Mouse (Mus musculus) liver, postnatal 0 days (tissue): ENCODE data around the gene Usp15. TPM values are rescaled to one million over a fixed set of nuclear protein-coding genes. Genes with fewer than 3 reads are reported as not detected.

Source experiments
- ATAC-seq: fragments of 200-750 bp; cut with Nextera tagmentation; 2 replicates; pipeline ENCODE4 v1.8.0; 2017; ENCODE audit warnings: mild to moderate bottlenecking, moderate library complexity
- DNase-seq: peaks from one replicate; pipeline ENCODE4 v3.0.0-alpha.2; 2016
- H3K27ac ChIP-seq: fragments of 300-500 bp; sonication (generic); 2 replicates; pipeline ENCODE4 v1.5.1; 2014; ENCODE audit warnings: antibody characterized with exemption, moderate library complexity, mild to moderate bottlenecking, low read depth
- H3K27me3 ChIP-seq: fragments of 300-500 bp; sonication (generic); 2 replicates; pipeline ENCODE4 v1.6.1; 2014; ENCODE audit warnings: low read length, control low read depth, mixed read lengths; ENCODE audit not compliant: insufficient read depth
- H3K36me3 ChIP-seq: fragments of 300-500 bp; sonication (generic); replicated peaks from 2 replicates; pipeline ENCODE4 v1.6.1; 2014; ENCODE audit warnings: mild to moderate bottlenecking, control low read depth, low read length, moderate library complexity, mixed read lengths; ENCODE audit not compliant: insufficient read depth
- H3K4me1 ChIP-seq: fragments of 300-500 bp; sonication (generic); 2 replicates; pipeline ENCODE4 v1.6.1; 2014; ENCODE audit warnings: antibody characterized with exemption, mild to moderate bottlenecking, control low read depth; ENCODE audit not compliant: insufficient read depth
- H3K4me2 ChIP-seq: fragments of 300-500 bp; sonication (generic); 2 replicates; pipeline ENCODE4 v1.6.1; 2014; ENCODE audit warnings: low read depth, mild to moderate bottlenecking, low read length, moderate library complexity, mixed read lengths
- H3K4me3 ChIP-seq: fragments of 300-500 bp; sonication (generic); 2 replicates; pipeline ENCODE4 v1.5.1; 2014; ENCODE audit warnings: low read depth, low read length
- H3K9ac ChIP-seq: fragments of 300-500 bp; sonication (generic); replicated peaks from 2 replicates; pipeline ENCODE4 v1.6.1; 2014; ENCODE audit warnings: mild to moderate bottlenecking, moderate library complexity
- H3K9me3 ChIP-seq: fragments of 300-500 bp; sonication (generic); 2 replicates; pipeline ENCODE4 v1.6.1; 2016; ENCODE audit warnings: mild to moderate bottlenecking, control low read depth, low read length, mixed read lengths
- CTCF ChIP-seq: sonication (generic); IDR thresholded peaks from 2 replicates; pipeline ENCODE4 v1.5.1; 2016; ENCODE audit warnings: antibody characterized with exemption, low read depth
- EP300 ChIP-seq: IDR thresholded peaks from 2 replicates; pipeline ENCODE4 v1.6.1; 2016; ENCODE audit warnings: antibody characterized with exemption, low read depth, mild to moderate bottlenecking
- WGBS: fragments of 180-500 bp; shearing (Covaris S2); extraction: QIAGEN DNeasy Blood & Tissue Kit; methylation state at CpG from one replicate; pipeline ENCODE4 v1.1.7; 2014; ENCODE audit not compliant: insufficient replicate concordance; 5-methylcytosine and 5-hydroxymethylcytosine counted together
- polyA plus RNA-seq: library from polyadenylated mRNA; unstranded; fragments of >200 nt; fragmentation: Nextera tagmentation; extraction: Ambion mirVana; gene quantifications from 2 replicates; pipeline ENCODE4 v1.2.1, GENCODE M21; 2015

Gene Usp15
- polyA plus RNA-seq, 1 experiment from 2014 or later = 59.9 TPM

DNA sequence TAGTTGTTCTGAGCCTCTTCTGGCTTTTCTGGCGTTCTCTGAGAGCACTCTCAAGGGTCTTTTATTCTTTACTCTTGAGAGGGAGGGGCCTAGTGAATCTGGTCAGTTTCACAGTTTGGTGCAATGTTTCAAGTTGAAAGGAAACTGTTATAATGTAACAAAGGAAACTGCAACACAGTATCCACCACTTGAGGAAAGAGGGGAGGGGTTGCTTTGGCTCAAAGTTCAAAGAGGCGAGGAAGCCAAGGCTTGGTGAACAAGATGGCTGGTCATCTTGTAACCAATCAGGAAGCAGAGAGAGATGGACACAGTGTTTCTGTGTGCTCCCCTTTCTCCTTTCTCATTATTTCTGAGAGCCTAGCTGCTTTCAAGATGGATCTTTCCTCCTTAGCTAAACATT is 109.9 kb downstream of the Usp15 start:
- H3K27me3 ChIP-seq = no peaks in the 10 kb centered on the region
- H3K9ac ChIP-seq = no peak overlapping the region
- TF ChIP-seq CTCF (no peak), EP300 (no peak)
- no peak overlapping the region for H3K4me3 ChIP-seq
- no peak overlapping the region for H3K27ac ChIP-seq
- no peak overlapping the region for H3K4me2 ChIP-seq
- H3K36me3 ChIP-seq = no peaks in the 10 kb centered on the region
- WGBS = 77% methylated on average over 2 of the region's 2 CpGs
- H3K9me3 ChIP-seq = no peaks in the 10 kb centered on the region
- no peaks in the 10 kb centered on the region for H3K4me1 ChIP-seq
- DNase-seq (no peak), ATAC-seq (no peak)

DNA sequence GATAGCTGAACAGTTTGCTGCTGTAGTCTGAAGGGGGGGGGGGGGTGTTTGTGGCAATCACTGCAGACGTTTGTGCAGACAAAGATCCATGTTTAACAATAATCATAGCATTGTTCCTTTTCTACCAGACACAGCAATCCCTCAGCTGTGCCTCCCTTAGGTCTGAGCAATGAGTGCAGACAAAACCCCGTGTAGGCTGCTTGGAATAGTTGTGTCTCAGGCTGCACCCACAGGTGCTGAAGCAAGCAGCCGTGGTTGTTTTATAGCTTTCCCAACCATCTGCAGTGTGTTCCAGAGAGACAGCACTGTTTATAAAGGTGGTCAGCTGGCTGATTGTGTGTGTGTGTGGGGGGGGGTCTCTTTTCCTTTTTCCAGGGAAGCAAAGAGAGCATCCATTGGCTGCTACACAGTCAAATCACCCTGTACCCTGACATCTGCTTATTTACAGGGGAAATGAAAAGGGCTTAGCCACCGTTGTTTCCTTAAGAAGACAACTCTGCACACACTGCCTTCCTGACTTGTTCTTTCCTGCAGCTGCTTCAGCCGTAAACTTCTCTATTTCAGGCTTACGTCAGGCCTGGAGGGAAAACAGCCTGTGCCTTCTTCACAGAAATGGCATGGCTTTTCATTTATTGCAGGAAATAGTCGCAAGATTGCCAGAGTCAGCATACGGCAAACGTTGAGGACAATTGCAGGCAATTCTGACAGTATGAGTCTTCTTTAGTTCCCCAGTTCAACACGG is 111.7 kb downstream of the Usp15 start:
- Histone ChIP-seq H3K4me2 (no peak overlapping the region), H3K4me1 (no peaks in the 10 kb centered on the region), H3K9ac (no peak overlapping the region), H3K4me3 (no peak overlapping the region), H3K9me3 (no peaks in the 10 kb centered on the region), H3K27me3 (no peaks in the 10 kb centered on the region), H3K36me3 (no peaks in the 10 kb centered on the region), H3K27ac (peak overlapping the region; percentile 41; the same call in 1 of the 2 replicates)
- TF ChIP-seq CTCF = no peak
- TF ChIP-seq EP300 = no peak
- ATAC-seq (peak; percentile 54), DNase-seq (no peak)
- WGBS = 32% methylated on average over 10 of the region's 10 CpGs

DNA sequence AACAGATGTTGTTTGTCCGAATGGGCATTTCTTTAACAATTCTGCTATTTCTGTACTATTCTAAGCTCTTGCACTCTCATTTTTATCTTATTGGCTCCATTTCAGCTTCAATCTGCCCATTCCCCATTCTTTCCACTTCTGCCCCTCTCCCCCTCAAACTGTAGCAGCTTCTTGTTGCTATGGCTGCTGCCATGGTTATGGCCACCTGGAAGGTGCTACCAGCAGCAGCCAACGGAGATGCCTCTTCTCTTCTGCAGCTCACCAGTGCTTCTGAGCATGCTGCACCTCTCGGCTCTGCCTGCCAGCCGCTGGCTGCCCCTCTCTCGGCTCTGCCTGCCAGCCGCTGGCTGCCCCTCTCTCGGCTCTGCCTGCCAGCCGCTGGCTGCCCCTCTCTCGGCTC is 112.5 kb downstream of the Usp15 start:
- no peak overlapping the region for H3K4me3 ChIP-seq
- H3K27me3 ChIP-seq = no peaks in the 10 kb centered on the region
- ATAC-seq (no peak), DNase-seq (no peak)
- no peaks in the 10 kb centered on the region for H3K4me1 ChIP-seq
- H3K4me2 ChIP-seq = no peak overlapping the region
- H3K27ac ChIP-seq = no peak overlapping the region
- H3K9me3 ChIP-seq = no peaks in the 10 kb centered on the region
- TF ChIP-seq CTCF (no peak), EP300 (no peak)
- 76% methylated on average over 9 of the region's 9 CpGs for WGBS
- H3K9ac ChIP-seq = no peak overlapping the region
- no peaks in the 10 kb centered on the region for H3K36me3 ChIP-seq

DNA sequence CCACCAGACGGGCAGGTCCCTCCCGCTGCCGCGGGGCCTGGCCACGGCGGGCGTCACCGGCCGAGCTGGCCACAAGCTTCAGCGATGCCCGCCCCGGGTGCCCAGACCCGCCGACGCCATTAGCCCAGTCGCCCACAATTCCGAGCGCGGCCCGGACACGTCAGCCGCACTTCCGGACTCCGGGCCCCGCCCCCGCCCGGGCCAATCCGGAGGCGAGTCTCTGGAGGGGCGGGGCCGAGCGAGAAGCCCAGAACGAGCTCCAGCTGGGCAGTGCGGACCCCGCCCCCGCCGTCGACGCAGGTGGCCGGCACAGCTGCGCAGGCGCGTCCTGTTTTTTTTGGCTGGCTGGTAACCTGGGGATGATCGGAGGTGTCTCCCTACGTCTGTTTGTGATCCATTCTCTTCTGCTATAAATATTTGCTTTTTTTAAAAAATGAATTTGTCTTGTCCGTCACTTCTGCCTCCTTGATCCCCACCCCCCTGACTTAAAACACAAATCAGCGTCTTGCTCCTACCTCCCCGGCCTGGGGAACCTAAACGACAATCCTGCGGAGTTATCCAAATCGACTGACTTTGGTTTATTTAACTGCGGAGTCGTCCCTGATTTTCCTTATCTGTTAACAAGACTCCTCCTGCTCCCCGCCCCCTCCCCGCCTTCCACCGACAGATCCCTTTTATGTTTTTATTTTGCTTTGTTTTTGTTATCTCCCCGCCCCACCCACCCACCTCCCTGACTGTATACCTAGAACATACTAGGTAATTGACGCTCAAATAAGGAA is 120.4 kb downstream of the Usp15 start, which contains the start of gene Mon2:
Gene Mon2, minus strand, starts transcription at position 261 of the 779 bp plus-strand sequence.
- ATAC-seq (peak; percentile 99), DNase-seq (peak; percentile 98)
- 0 out of 2 replicates have a peak, but pooled peaks have one; percentile 31 for TF ChIP-seq EP300
- no peak for TF ChIP-seq CTCF
- Histone ChIP-seq H3K27ac (peak within 1 kb of the TSS; percentile 87), H3K4me3 (peak within 1 kb of the TSS; percentile 84), H3K4me1 (peaks cover 21% of the 10 kb centered on the region; the same call in 1 of the 2 replicates), H3K36me3 (no peaks in the 10 kb centered on the region), H3K9me3 (no peaks in the 10 kb centered on the region), H3K9ac (peak within 1 kb of the TSS; percentile 96), H3K4me2 (peak within 1 kb of the TSS; percentile 81), H3K27me3 (no peaks in the 10 kb centered on the region)
- 1% methylated on average over 41 of the region's 58 CpGs for WGBS

DNA sequence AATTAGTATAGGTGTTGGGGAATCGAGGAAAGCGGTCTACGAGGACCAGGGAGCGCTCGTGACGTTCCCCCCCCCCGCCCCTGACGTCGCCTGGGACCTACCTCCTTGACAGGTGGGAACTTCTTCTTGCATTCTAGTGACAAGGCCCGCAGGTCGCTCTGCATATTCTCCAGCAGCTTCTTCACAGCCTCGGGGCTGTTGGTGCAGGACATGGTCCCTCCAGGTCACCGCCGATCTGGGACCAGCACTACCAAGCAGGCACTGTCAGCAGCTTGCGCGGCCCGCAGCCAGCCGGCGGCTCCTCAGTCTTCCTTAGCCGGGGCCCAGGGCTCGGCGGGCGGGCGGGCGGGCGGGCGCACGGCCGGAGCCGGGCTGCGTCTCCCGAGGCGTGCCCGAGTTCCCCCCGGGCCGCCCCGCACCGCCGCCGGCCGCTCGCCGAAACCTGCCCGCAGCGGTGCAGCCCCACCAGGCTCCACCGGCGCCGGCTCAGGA is 121.0 kb downstream of the Usp15 start:
- no peaks in the 10 kb centered on the region for H3K36me3 ChIP-seq
- H3K4me3 ChIP-seq = peak overlapping the region; percentile 84
- no peaks in the 10 kb centered on the region for H3K9me3 ChIP-seq
- no peaks in the 10 kb centered on the region for H3K27me3 ChIP-seq
- H3K4me1 ChIP-seq = peaks cover 21% of the 10 kb centered on the region; the same call in 1 of the 2 replicates
- H3K9ac ChIP-seq = peak overlapping the region; percentile 96
- peak overlapping the region; percentile 81 for H3K4me2 ChIP-seq
- no peak for DNase-seq
- 0% methylated on average over 25 of the region's 48 CpGs for WGBS
- peak overlapping the region; percentile 87 for H3K27ac ChIP-seq
- ATAC-seq = peak; percentile 70
- no peak for TF ChIP-seq CTCF
- TF ChIP-seq EP300 = no peak

DNA sequence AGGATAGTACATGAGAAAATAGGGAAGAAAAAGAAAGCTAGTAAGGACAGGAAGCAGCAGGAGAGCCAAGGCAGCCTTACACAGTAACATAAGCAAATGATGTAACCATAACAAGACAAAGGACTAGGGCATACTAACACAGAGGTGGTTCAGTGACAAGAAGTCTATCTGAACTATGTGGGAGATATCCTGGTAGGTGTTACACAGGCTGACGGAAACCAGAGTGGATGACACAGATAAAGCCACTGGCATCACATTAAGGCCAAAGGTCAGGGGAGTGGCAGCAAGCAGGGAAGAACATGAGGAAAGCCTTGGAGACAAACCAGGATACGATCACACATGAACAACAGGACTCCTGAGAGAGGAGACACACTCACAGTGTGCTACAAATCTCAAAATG is 124.8 kb downstream of the Usp15 start:
- Histone ChIP-seq H3K36me3 (0 out of 2 replicates have a peak, but pooled peaks cover 2% of the 10 kb centered on the region), H3K4me2 (no peak overlapping the region), H3K9ac (no peak overlapping the region), H3K27ac (no peak overlapping the region; the same call in 1 of the 2 replicates), H3K4me1 (peaks cover 19% of the 10 kb centered on the region; the same call in 1 of the 2 replicates), H3K27me3 (no peaks in the 10 kb centered on the region), H3K9me3 (no peaks in the 10 kb centered on the region), H3K4me3 (no peak overlapping the region)
- ATAC-seq = no peak
- 52% methylated on average over 2 of the region's 2 CpGs for WGBS
- no peak for TF ChIP-seq CTCF
- TF ChIP-seq EP300 = no peak
- peak; percentile 31 for DNase-seq
